Mouse (Mus musculus): Measurements from ENCODE around the gene Ahnak.
"Not testable (repeated sequence)": the region's sequence is repeated elsewhere in the genome, so short reads cannot be mapped to it uniquely, and the experiment has no call there.

Ahnak gene

DNA sequence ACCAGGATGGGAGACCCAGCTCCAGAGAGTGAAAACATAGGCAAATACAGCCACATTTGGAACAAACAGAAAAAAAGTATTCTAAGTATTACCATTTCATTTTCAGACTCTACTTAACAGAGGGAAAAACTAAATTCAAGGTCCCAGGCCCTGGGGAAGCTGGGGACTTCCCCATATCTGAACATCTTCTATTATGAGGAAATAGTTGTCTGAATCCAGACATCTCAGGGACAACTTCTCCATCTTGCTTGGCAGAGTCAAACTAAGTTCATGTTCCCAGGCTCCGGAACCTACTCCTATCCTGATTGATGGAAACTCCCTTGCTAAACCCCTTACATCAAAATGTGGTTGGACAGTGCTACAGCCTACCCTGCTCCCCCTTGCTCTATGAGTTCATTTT is 133.3 kb downstream of the Ahnak start:
- no peak for DNase-seq (ENCODE audit: extremely low read depth, insufficient read length, low spot score)

DNA sequence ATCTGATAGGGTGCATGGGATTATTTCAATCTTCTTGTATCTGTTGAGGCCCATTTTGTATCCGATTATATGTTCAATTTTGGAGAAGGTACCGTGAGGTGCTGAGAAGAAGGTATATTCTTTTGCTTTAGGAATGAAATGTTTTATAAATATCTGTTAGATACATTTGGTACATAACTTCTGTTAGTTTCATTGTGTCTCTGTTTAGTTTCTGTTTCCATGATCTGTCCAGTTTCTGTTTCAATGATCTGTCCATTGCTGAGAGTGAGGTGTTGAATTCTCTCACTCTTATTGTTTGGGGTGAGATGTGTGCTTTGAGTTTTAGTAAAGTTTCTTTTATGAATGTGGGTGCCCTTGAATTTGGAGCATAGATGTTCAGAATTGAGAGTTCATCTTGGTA is 134.9 kb downstream of the Ahnak start:
- DNase-seq (ENCODE audit: extremely low read depth, insufficient read length, low spot score): not testable (repeated sequence)
